Mouse (Mus musculus) hindbrain, postnatal 0 days (tissue): ENCODE results near the gene Atp11b. TPM values are rescaled to one million over a fixed set of nuclear protein-coding genes. Genes with fewer than 3 reads are reported as not detected.

Source experiments
- ATAC-seq: fragments of 200-750 bp; cut with Nextera tagmentation; 2 replicates; pipeline ENCODE4 v1.8.0; 2017; ENCODE audit warnings: mild to moderate bottlenecking, moderate TSS enrichment, moderate library complexity
- DNase-seq: peaks from one replicate; pipeline ENCODE4 v3.0.0-alpha.2; 2015; ENCODE audit warnings: low spot score
- H3K27ac ChIP-seq: fragments of 300-500 bp; sonication (generic); 2 replicates; pipeline ENCODE4 v1.5.1; 2014; ENCODE audit warnings: mild to moderate bottlenecking
- H3K27me3 ChIP-seq: fragments of 300-500 bp; sonication (generic); 2 replicates; pipeline ENCODE4 v1.6.1; 2014; ENCODE audit warnings: low read length, mixed read lengths; ENCODE audit not compliant: insufficient read depth
- H3K36me3 ChIP-seq: fragments of 300-500 bp; sonication (generic); 2 replicates; pipeline ENCODE4 v1.6.1; 2014; ENCODE audit warnings: low read length, mixed read lengths; ENCODE audit not compliant: insufficient read depth
- H3K4me1 ChIP-seq: fragments of 300-500 bp; sonication (generic); 2 replicates; pipeline ENCODE4 v1.6.1; 2014; ENCODE audit warnings: antibody characterized with exemption, low read length, mixed read lengths; ENCODE audit not compliant: insufficient read depth
- H3K4me2 ChIP-seq: fragments of 300-500 bp; sonication (generic); 2 replicates; pipeline ENCODE4 v1.6.1; 2014; ENCODE audit warnings: low read depth, mild to moderate bottlenecking, low read length, moderate library complexity, mixed read lengths
- H3K4me3 ChIP-seq: fragments of 300-500 bp; sonication (generic); 2 replicates; pipeline ENCODE4 v1.5.1; 2014; ENCODE audit warnings: low read length
- H3K9ac ChIP-seq: fragments of 300-500 bp; sonication (generic); replicated peaks from 2 replicates; pipeline ENCODE4 v1.6.1; 2014; ENCODE audit warnings: mild to moderate bottlenecking, low read length, moderate library complexity, mixed read lengths
- H3K9me3 ChIP-seq: fragments of 300-500 bp; sonication (generic); 2 replicates; pipeline ENCODE4 v1.6.1; 2016; ENCODE audit warnings: low read length, mixed read lengths
- CTCF ChIP-seq: IDR thresholded peaks from 2 replicates; pipeline ENCODE4 v1.5.1; 2016; ENCODE audit warnings: antibody characterized with exemption, control low read depth, low read depth
- WGBS: fragments of 180-500 bp; shearing (Covaris S2); extraction: QIAGEN DNeasy Blood & Tissue Kit; methylation state at CpG from one replicate; pipeline ENCODE4 v1.1.7; 2014; 5-methylcytosine and 5-hydroxymethylcytosine counted together
- polyA plus RNA-seq: library from polyadenylated mRNA; unstranded; fragments of >200 nt; fragmentation: Nextera tagmentation; extraction: Ambion mirVana; gene quantifications from 2 replicates; pipeline ENCODE4 v1.2.1, GENCODE M21; 2015
- total RNA-seq: library from RNA; depleted of rRNA; stranded (reverse); fragments of >200 nt; gene quantifications from 2 replicates; pipeline ENCODE4 v1.2.3, GENCODE M21; 2014

Atp11b gene
- total and polyA plus RNA-seq, 2 experiments from 2014 or later, result 31.6 to 39.9 TPM

DNA sequence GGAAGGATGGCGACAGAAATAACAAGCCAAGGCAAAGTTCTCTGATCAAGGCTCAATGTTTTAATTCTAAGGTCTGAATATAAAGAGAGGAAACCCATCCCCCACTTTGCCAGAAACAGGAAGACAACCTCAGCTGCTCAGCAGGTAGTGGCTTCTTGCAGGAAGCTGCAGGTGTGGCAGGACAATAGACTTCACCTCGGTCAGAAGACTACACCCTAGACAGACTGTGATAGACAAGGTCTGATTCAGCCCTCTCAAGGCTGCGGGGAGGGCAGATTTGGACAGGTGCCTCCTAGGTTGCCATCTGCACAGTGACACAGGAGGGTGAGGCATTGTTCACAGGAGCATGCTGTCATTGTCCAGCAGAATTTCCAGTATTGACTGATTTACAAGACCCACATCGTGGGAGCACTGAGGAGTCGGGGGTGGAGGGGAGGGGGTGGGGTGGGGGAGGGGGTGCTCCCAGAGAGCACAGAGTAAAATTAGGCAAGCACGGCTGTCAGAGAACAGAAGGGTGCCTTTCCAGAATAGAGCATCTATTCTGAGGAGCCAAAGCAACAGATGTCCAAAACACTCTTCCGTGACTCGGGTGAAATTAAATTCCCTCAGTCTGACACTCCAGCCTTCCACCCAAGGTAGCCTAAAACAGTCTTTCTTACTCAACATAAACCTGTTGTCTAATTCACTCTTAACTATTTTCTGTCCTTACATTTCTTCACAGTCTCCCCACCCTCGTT is 30.2 kb upstream of the Atp11b start:
- no peaks in the 10 kb centered on the region for H3K4me1 ChIP-seq
- WGBS, result 47% methylated on average over 9 of the region's 9 CpGs
- H3K9me3 ChIP-seq, result no peaks in the 10 kb centered on the region
- peak; percentile 51; the same call in 1 of the 2 replicates for ATAC-seq
- DNase-seq, result no peak
- no peaks in the 10 kb centered on the region for H3K27me3 ChIP-seq
- no peak overlapping the region for H3K4me2 ChIP-seq
- no peaks in the 10 kb centered on the region for H3K36me3 ChIP-seq
- TF ChIP-seq CTCF, result no peak
- H3K4me3 ChIP-seq, result no peak overlapping the region
- no peak overlapping the region for H3K27ac ChIP-seq
- H3K9ac ChIP-seq, result no peak overlapping the region

DNA sequence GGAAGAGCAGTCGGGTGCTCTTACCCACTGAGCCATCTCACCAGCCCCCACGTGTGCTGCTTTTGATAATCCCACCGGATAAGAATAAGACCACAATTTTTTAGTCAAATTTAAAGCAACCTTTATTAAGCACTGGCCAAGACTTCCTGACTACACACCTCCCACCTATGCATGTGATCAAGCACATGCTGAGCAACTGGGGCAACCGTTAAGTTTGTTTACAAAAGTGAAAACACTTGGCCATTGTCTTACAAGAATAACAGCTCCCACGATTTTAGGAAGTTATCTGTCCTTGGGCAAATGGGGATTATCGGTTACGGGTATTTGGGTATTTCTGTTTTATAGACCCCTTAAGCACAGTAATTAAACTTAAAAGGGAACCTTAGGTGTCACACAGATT is 28.8 kb upstream of the Atp11b start:
- no peak for DNase-seq
- Histone ChIP-seq H3K27me3 (no peaks in the 10 kb centered on the region), H3K9ac (no peak overlapping the region), H3K9me3 (no peaks in the 10 kb centered on the region), H3K27ac (no peak overlapping the region), H3K4me2 (no peak overlapping the region), H3K4me1 (no peaks in the 10 kb centered on the region), H3K4me3 (no peak overlapping the region), H3K36me3 (no peaks in the 10 kb centered on the region)
- TF ChIP-seq CTCF, result no peak
- no peak for ATAC-seq
- WGBS, result 56% methylated on average over 7 of the region's 7 CpGs

DNA sequence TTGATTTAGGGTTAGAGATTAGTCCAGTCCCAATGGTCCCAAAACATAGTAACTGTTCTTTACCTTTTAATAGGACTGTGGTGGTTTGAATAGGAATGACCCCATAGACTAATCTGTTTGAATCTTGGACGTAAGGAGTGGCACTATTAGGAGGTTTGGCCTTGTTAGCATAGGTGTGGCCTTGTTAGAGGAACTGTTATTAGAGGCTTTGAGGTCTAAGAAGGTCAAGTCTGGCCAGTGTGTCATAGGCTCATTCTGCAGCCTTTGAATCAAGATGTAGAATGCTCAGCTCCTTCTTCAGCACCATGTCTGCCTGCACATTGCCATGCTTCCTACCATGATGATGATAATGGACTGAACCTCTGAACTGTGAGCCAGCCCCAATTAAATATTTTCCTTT is 27.0 kb upstream of the Atp11b start:
- no peak overlapping the region for H3K4me3 ChIP-seq
- H3K4me1 ChIP-seq, result no peaks in the 10 kb centered on the region
- H3K9ac ChIP-seq, result no peak overlapping the region
- H3K27me3 ChIP-seq, result no peaks in the 10 kb centered on the region
- ATAC-seq, result no peak
- no peak overlapping the region for H3K4me2 ChIP-seq
- no peak overlapping the region for H3K27ac ChIP-seq
- TF ChIP-seq CTCF, result no peak
- 81% methylated on average over 1 of the region's 1 CpGs for WGBS
- no peaks in the 10 kb centered on the region for H3K36me3 ChIP-seq
- no peaks in the 10 kb centered on the region for H3K9me3 ChIP-seq
- no peak for DNase-seq

DNA sequence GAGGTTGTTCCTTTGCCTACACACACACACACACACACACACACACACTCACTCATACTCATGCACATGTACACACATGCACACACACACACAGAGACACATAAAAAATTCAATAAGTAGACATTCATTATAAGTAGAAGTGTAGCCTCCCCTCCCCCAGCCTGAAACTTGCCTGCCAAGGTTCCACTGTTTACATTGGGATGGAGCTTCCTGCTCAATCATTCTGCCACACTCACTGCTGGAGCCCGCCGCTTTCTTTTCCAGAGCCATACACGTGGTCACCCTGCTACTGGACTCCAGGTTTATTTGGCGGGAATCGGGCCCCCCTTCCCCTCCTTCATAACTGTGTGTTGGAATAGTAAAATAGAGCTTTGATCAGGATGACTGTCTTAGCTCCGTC is 24.4 kb upstream of the Atp11b start:
- no peak overlapping the region for H3K9ac ChIP-seq
- DNase-seq (no peak), ATAC-seq (no peak)
- no peak overlapping the region for H3K4me3 ChIP-seq
- no peak overlapping the region for H3K27ac ChIP-seq
- H3K9me3 ChIP-seq, result no peaks in the 10 kb centered on the region
- TF ChIP-seq CTCF, result no peak
- no peak overlapping the region for H3K4me2 ChIP-seq
- H3K36me3 ChIP-seq, result no peaks in the 10 kb centered on the region
- no peaks in the 10 kb centered on the region for H3K4me1 ChIP-seq
- no peaks in the 10 kb centered on the region for H3K27me3 ChIP-seq
- 80% methylated on average over 6 of the region's 6 CpGs for whole genome bisulfite sequencing

DNA sequence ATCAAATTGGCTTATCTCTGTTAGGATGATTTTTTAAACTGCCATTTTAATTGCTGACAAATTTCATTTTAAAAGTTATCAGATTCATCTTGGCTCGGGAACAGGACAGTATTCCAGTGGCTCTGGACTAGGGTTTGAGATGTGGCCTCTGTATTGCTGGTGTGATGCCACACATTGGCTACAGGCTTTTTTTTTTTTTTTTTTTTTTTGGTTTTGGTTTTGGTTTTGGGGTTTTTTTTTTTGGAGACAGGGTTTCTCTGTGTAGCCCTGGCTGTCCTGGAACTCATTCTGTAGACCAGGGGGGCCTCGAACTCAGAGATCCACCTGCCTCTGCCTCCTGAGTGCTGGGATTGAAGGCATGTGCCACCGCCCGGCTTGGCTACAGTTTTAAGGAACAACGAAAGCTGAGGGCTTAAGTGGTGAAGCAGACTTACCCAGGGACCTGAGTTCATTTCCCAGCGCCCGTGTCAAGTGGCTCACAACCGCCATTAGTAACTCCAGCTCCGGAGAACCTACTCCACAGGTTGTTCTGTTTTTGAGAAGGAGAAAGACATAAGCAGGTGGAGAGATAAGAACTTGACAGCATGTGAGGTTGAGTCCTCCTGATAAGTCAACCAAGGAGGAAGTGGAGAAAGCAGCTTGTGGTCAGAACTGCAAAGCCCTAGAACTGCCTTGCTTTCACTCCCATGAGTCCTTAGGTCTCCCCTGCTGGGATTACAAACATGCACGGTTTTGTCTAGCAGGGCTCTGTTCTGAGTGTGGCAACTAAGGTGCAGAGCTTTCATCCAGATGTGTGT is 21.7 kb upstream of the Atp11b start:
- TF ChIP-seq CTCF, result no peak
- no peak overlapping the region for H3K27ac ChIP-seq
- WGBS, result 85% methylated on average over 10 of the region's 10 CpGs

DNA sequence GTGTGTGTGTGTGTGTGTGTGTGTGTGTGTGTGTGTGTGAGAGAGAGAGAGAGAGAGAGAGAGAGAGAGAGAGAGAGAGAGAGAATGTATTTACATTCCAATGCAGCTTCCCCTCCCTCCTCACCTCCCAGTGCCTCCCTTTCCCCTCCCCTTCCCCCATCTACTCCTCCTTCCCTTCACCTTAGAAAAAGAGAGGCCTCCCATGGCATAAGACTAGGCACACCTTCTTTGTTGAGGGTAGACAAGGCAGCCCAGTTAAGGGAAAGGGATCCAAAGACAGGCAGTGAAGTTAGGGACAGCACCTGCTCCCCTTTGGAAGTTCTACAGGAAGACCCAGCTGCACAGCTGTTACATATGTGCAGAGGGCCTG is 21.1 kb upstream of the Atp11b start:
- H3K27me3 ChIP-seq, result no peaks in the 10 kb centered on the region
- DNase-seq, result no peak
- H3K4me1 ChIP-seq, result no peaks in the 10 kb centered on the region
- no peak overlapping the region for H3K4me2 ChIP-seq
- no peak for TF ChIP-seq CTCF
- no peaks in the 10 kb centered on the region for H3K36me3 ChIP-seq
- ATAC-seq, result no peak
- H3K9me3 ChIP-seq, result no peaks in the 10 kb centered on the region
- no peak overlapping the region for H3K9ac ChIP-seq
- H3K27ac ChIP-seq, result no peak overlapping the region
- H3K4me3 ChIP-seq, result no peak overlapping the region

More for the DNA sequence above, 21.7 kb upstream of the Atp11b start:
- Histone ChIP-seq H3K4me2 (no peak overlapping the region), H3K9me3 (no peaks in the 10 kb centered on the region), H3K4me3 (no peak overlapping the region), H3K9ac (no peak overlapping the region), H3K4me1 (no peaks in the 10 kb centered on the region), H3K27me3 (no peaks in the 10 kb centered on the region), H3K36me3 (no peaks in the 10 kb centered on the region)
- ATAC-seq (no peak), DNase-seq (no peak)

DNA sequence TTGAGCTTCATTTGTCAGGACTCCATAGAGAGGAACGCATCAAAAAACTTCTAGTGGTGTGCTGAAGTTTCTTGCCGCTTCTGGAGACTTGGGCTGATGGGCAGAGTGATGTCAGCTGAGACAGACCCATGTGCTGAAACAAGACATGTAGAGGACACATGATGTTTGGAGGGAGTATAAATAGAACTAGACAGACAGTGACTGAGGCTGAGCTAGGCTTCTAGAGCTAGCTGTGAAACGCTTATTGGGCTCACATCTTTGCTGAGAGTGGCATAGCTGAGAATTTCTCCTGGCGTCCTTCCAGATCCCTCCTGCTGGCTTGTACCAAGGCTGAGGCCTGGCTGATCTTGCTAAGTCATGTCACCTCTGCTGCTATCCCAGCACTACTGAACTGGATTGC is 19.4 kb upstream of the Atp11b start:
- H3K36me3 ChIP-seq, result no peaks in the 10 kb centered on the region
- no peaks in the 10 kb centered on the region for H3K4me1 ChIP-seq
- no peak overlapping the region for H3K4me2 ChIP-seq
- H3K9me3 ChIP-seq, result no peaks in the 10 kb centered on the region
- H3K27me3 ChIP-seq, result no peaks in the 10 kb centered on the region
- TF ChIP-seq CTCF, result no peak
- no peak for ATAC-seq
- no peak overlapping the region for H3K27ac ChIP-seq
- no peak overlapping the region for H3K9ac ChIP-seq
- no peak overlapping the region for H3K4me3 ChIP-seq
- 88% methylated on average over 4 of the region's 4 CpGs for WGBS
- DNase-seq, result no peak
